Mouse (Mus musculus): Measurements from ENCODE around the gene Sohlh2. TPM values are rescaled to one million over a fixed set of nuclear protein-coding genes. Genes with fewer than 3 reads are reported as not detected.

Gene Sohlh2
- polyA plus RNA-seq, 1 experiment from 2014 or later: not detected

DNA sequence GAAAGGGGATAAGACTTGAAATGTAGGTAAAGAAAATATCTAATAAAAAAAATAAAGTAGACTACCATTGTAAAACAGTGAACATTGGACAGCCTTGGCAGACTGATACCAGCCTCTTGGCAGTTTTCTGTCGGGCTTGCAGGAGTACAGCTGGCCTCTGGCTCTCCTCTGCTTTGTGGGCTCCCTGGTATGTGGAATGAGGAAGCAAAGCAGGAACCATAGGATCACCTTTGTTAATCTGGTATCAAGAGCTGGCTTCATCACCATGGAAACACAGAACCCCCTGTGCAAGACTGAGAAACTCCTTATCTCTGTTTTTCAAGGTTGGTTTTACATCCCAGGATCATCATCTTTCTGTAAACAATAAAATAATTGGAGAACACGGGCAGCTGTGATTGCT lies 30.4 kb downstream of the Sohlh2 start:
- 25% methylated on average over 2 of the region's 2 CpGs for WGBS
- Histone ChIP-seq H3K4me1 (ENCODE audit: control insufficient read depth, insufficient read depth, low read length) (no peaks in the 10 kb centered on the region), H3K4me3 (ENCODE audit: low read depth, low read length) (no peak overlapping the region), H3K4me2 (ENCODE audit: low read depth, low read length) (no peak overlapping the region), H3K27ac (replicated peaks; ENCODE audit: low read depth, low read length) (no peak overlapping the region), H3K36me3 (replicated peaks; ENCODE audit: control insufficient read depth, insufficient read depth, low read depth, low read length) (no peaks in the 10 kb centered on the region), H3K9me3 (replicated peaks; ENCODE audit: control insufficient read depth, low read length) (no peaks in the 10 kb centered on the region), H3K27me3 (ENCODE audit: control insufficient read depth, insufficient read depth, low read length) (no peaks in the 10 kb centered on the region), H3K9ac (replicated peaks; ENCODE audit: low read length) (no peak overlapping the region)
- DNase-seq (ENCODE audit: low spot score) (no peak), ATAC-seq (replicated peaks; ENCODE audit: insufficient number of reproducible peaks, low FRiP score, low TSS enrichment, low read depth) (no peak)

- DNase-seq (ENCODE audit: low spot score): peak; percentile 48
- Histone ChIP-seq H3K27ac (replicated peaks; ENCODE audit: low read depth, low read length) (no peak overlapping the region), H3K27me3 (ENCODE audit: control insufficient read depth, insufficient read depth, low read length) (no peaks in the 10 kb centered on the region)
These were observed 32.0 kb downstream of the Sohlh2 start for GRCm38 (mm10) chr3:55213785-55214184.

GRCm38 (mm10) chr3:55214413-55214812 lies 32.6 kb downstream of the Sohlh2 start:
- Histone ChIP-seq H3K4me3 (ENCODE audit: low read depth, low read length) (no peak overlapping the region), H3K36me3 (replicated peaks; ENCODE audit: control insufficient read depth, insufficient read depth, low read depth, low read length) (no peaks in the 10 kb centered on the region), H3K9me3 (replicated peaks; ENCODE audit: control insufficient read depth, low read length) (no peaks in the 10 kb centered on the region), H3K27me3 (ENCODE audit: control insufficient read depth, insufficient read depth, low read length) (no peaks in the 10 kb centered on the region), H3K4me1 (ENCODE audit: control insufficient read depth, insufficient read depth, low read length) (no peaks in the 10 kb centered on the region), H3K4me2 (ENCODE audit: low read depth, low read length) (no peak overlapping the region), H3K9ac (replicated peaks; ENCODE audit: low read length) (no peak overlapping the region), H3K27ac (replicated peaks; ENCODE audit: low read depth, low read length) (no peak overlapping the region)
- ATAC-seq (replicated peaks; ENCODE audit: insufficient number of reproducible peaks, low FRiP score, low TSS enrichment, low read depth): no peak
- WGBS: 84% methylated on average over 6 of the region's 6 CpGs
- DNase-seq (ENCODE audit: low spot score): no peak

More at GRCm38 (mm10) chr3:55213785-55214184, 32.0 kb downstream of the Sohlh2 start:
- 55% methylated on average over 4 of the region's 4 CpGs for WGBS
- Histone ChIP-seq H3K36me3 (replicated peaks; ENCODE audit: control insufficient read depth, insufficient read depth, low read depth, low read length) (no peaks in the 10 kb centered on the region), H3K4me2 (ENCODE audit: low read depth, low read length) (no peak overlapping the region), H3K4me1 (ENCODE audit: control insufficient read depth, insufficient read depth, low read length) (no peaks in the 10 kb centered on the region), H3K9ac (replicated peaks; ENCODE audit: low read length) (no peak overlapping the region), H3K9me3 (replicated peaks; ENCODE audit: control insufficient read depth, low read length) (no peaks in the 10 kb centered on the region), H3K4me3 (ENCODE audit: low read depth, low read length) (no peak overlapping the region)
- ATAC-seq (replicated peaks; ENCODE audit: insufficient number of reproducible peaks, low FRiP score, low TSS enrichment, low read depth): no peak

DNA sequence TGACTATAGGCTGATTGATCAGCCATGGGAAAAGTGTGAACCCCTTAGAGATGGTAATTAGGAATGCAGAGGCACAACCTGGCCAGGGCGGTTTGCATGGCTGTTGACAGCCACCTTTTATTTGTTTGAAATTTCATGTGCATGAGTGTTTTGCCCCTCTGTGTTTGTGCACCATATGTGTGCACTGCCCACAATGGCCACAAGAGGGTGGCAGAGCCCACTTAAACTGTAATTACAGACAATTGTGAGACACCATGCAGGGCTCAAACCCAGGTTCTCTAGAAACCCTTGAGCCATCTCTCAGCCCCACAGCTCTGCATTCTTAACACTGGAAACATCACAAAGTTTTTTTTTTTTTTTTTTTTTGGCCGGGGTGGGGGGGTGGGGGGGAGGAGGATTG lies 40.7 kb downstream of the Sohlh2 start:
- H3K9ac ChIP-seq (replicated peaks; ENCODE audit: low read length): no peak overlapping the region
- DNase-seq (ENCODE audit: low spot score) (no peak), ATAC-seq (replicated peaks; ENCODE audit: insufficient number of reproducible peaks, low FRiP score, low TSS enrichment, low read depth) (no peak)
- H3K27ac ChIP-seq (replicated peaks; ENCODE audit: low read depth, low read length): no peak overlapping the region
- no peaks in the 10 kb centered on the region for H3K27me3 ChIP-seq (ENCODE audit: control insufficient read depth, insufficient read depth, low read length)
- no peaks in the 10 kb centered on the region for H3K4me1 ChIP-seq (ENCODE audit: control insufficient read depth, insufficient read depth, low read length)
- H3K36me3 ChIP-seq (replicated peaks; ENCODE audit: control insufficient read depth, insufficient read depth, low read depth, low read length): no peaks in the 10 kb centered on the region
- H3K9me3 ChIP-seq (replicated peaks; ENCODE audit: control insufficient read depth, low read length): no peaks in the 10 kb centered on the region
- no peak overlapping the region for H3K4me2 ChIP-seq (ENCODE audit: low read depth, low read length)
- no peak overlapping the region for H3K4me3 ChIP-seq (ENCODE audit: low read depth, low read length)
- 87% methylated on average over 2 of the region's 2 CpGs for WGBS

DNA sequence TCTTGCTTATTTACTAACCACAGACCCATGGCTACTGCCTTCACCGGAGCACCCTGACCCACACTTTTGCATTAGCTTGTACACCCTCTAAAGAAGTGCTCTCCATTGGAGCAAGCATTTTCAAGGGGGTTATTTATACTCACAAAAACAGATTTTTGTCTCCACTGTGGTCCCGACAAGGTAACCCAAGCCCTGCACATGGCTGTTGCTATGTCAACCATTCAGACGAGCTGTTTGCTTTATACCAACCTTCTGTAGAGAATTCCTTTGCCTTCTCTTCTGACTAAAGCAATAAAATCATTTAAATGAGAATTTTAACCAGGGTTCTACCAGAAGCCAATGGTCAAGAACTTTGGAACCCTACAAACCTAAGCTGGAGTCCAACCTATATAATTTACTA lies 42.0 kb downstream of the Sohlh2 start:
- WGBS: 84% methylated on average over 3 of the region's 3 CpGs
- no peaks in the 10 kb centered on the region for H3K36me3 ChIP-seq (replicated peaks; ENCODE audit: control insufficient read depth, insufficient read depth, low read depth, low read length)
- no peak overlapping the region for H3K27ac ChIP-seq (replicated peaks; ENCODE audit: low read depth, low read length)
- no peak for DNase-seq (ENCODE audit: low spot score)
- no peak overlapping the region for H3K4me3 ChIP-seq (ENCODE audit: low read depth, low read length)
- no peak overlapping the region for H3K9ac ChIP-seq (replicated peaks; ENCODE audit: low read length)
- H3K4me2 ChIP-seq (ENCODE audit: low read depth, low read length): no peak overlapping the region
- H3K9me3 ChIP-seq (replicated peaks; ENCODE audit: control insufficient read depth, low read length): no peaks in the 10 kb centered on the region
- H3K4me1 ChIP-seq (ENCODE audit: control insufficient read depth, insufficient read depth, low read length): no peaks in the 10 kb centered on the region
- no peak for ATAC-seq (replicated peaks; ENCODE audit: insufficient number of reproducible peaks, low FRiP score, low TSS enrichment, low read depth)
- no peaks in the 10 kb centered on the region for H3K27me3 ChIP-seq (ENCODE audit: control insufficient read depth, insufficient read depth, low read length)

GRCm38 (mm10) chr3:55226501-55227213 lies 44.8 kb downstream of the Sohlh2 start:
- Histone ChIP-seq H3K27me3 (ENCODE audit: control insufficient read depth, insufficient read depth, low read length) (no peaks in the 10 kb centered on the region), H3K9me3 (replicated peaks; ENCODE audit: control insufficient read depth, low read length) (no peaks in the 10 kb centered on the region), H3K27ac (replicated peaks; ENCODE audit: low read depth, low read length) (no peak overlapping the region), H3K4me1 (ENCODE audit: control insufficient read depth, insufficient read depth, low read length) (no peaks in the 10 kb centered on the region), H3K4me2 (ENCODE audit: low read depth, low read length) (no peak overlapping the region), H3K36me3 (replicated peaks; ENCODE audit: control insufficient read depth, insufficient read depth, low read depth, low read length) (no peaks in the 10 kb centered on the region), H3K4me3 (ENCODE audit: low read depth, low read length) (no peak overlapping the region), H3K9ac (replicated peaks; ENCODE audit: low read length) (no peak overlapping the region)
- DNase-seq (ENCODE audit: low spot score) (peak; percentile 45), ATAC-seq (replicated peaks; ENCODE audit: insufficient number of reproducible peaks, low FRiP score, low TSS enrichment, low read depth) (peak; percentile 88)
- WGBS: 21% methylated on average over 18 of the region's 18 CpGs

DNA sequence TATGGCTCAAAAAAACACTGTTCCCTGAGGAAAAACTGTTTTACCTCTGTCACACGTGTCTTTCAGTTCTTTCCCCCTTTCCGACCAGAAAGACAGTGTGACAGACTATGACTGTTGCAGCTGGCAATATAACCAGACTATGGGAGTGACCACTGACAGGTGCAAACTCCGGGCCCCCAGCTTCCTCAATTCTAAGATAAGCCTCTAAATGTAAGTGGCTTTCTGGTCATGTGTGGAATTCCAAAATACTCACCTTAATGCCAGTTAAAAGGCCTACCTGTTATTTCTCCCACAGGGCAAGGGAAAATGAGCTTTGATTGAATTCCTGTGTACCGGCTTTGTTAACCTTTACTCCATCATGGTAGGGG lies 45.4 kb downstream of the Sohlh2 start:
- ATAC-seq (replicated peaks; ENCODE audit: insufficient number of reproducible peaks, low FRiP score, low TSS enrichment, low read depth) (no peak; the same call in 1 of the 2 replicates), DNase-seq (ENCODE audit: low spot score) (no peak)
- H3K4me3 ChIP-seq (ENCODE audit: low read depth, low read length): no peak overlapping the region
- H3K9ac ChIP-seq (replicated peaks; ENCODE audit: low read length): no peak overlapping the region
- no peaks in the 10 kb centered on the region for H3K27me3 ChIP-seq (ENCODE audit: control insufficient read depth, insufficient read depth, low read length)
- H3K4me1 ChIP-seq (ENCODE audit: control insufficient read depth, insufficient read depth, low read length): no peaks in the 10 kb centered on the region
- H3K9me3 ChIP-seq (replicated peaks; ENCODE audit: control insufficient read depth, low read length): no peaks in the 10 kb centered on the region
- no peak overlapping the region for H3K27ac ChIP-seq (replicated peaks; ENCODE audit: low read depth, low read length)
- H3K36me3 ChIP-seq (replicated peaks; ENCODE audit: control insufficient read depth, insufficient read depth, low read depth, low read length): no peaks in the 10 kb centered on the region
- 29% methylated on average over 4 of the region's 4 CpGs for WGBS
- no peak overlapping the region for H3K4me2 ChIP-seq (ENCODE audit: low read depth, low read length)

DNA sequence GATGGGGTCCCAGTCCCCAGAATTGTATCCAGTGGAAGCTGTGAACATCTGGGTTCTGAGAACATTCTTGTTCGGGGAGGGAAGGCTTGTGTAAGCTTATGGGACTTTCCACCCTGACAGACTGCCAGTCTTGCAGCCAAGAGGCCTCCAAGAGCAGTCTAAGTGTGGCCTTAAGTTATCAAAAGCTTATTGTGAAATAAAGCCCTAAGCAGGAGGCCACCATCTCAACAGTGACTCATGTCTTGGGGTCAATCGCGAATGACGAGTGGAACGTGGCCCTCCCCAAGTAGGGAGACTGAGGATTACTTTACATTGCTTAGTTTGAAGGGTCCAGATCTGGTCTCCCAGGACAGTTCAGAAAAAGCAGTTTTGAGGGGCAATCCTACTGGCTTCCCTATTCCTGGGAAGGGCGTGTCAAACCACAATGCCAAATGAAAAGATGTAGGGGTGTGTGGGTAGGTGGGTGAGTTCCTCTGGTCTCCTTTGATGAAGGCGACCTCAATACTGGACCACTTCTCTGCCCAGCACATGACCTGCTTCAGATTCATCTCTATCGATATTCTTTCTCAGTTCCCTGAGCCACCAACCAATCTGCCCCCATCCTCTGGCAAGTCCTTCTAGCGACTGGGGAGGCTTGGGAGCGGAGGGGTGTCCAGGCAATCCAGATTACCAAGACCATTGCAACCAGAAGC lies 60.0 kb downstream of the Sohlh2 start, which contains the start of gene Dclk1:
Gene Dclk1 (plus strand): TSS at position 635 of the 692 bp plus-strand sequence.
- Histone ChIP-seq H3K27me3 (ENCODE audit: control insufficient read depth, insufficient read depth, low read length) (no peaks in the 10 kb centered on the region), H3K9me3 (replicated peaks; ENCODE audit: control insufficient read depth, low read length) (no peaks in the 10 kb centered on the region), H3K4me3 (ENCODE audit: low read depth, low read length) (peak within 1 kb of the TSS; percentile 67), H3K4me2 (ENCODE audit: low read depth, low read length) (peak within 1 kb of the TSS; percentile 95), H3K4me1 (ENCODE audit: control insufficient read depth, insufficient read depth, low read length) (no peaks in the 10 kb centered on the region), H3K36me3 (replicated peaks; ENCODE audit: control insufficient read depth, insufficient read depth, low read depth, low read length) (no peaks in the 10 kb centered on the region), H3K9ac (replicated peaks; ENCODE audit: low read length) (peak within 1 kb of the TSS; percentile 76), H3K27ac (replicated peaks; ENCODE audit: low read depth, low read length) (peak within 1 kb of the TSS; percentile 66; the same call in 1 of the 2 replicates)
- WGBS: 34% methylated on average over 10 of the region's 10 CpGs
- DNase-seq (ENCODE audit: low spot score) (no peak), ATAC-seq (replicated peaks; ENCODE audit: insufficient number of reproducible peaks, low FRiP score, low TSS enrichment, low read depth) (no peak)
